Comparison of ENCODE assay signal across 30 mouse cellular contexts in the genomic region with DNA sequence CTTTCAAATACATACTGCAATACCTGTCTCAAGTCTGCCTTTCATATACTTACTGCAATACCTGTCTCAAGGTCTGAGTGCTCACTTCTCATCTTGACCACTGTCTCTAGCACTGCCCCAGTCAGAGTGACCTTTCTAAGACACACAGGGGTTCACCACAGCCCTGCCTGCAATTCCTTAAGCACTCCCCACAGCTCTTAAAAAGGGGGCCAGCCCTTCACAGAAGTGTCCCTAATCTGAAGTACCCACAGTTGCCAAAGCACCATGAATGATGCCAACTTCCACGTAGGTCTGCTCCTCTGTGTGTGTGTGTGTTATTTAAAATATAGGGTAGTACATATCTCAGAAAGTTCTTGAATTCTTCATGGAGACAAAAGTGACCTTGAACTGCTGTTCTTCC. TPM values are rescaled to one million over a fixed set of nuclear protein-coding genes. Genes with fewer than 3 reads are reported as not detected.
"Had no signal": no experiment of that assay in that cellular context is flagged by ENCODE, and none has a peak within 500 bp of the region (broad histone marks: within the 10 kb centered on the region; RNA-seq: fewer than 3 reads in every experiment).

No protein-coding gene starts in this region.

- H3K4me3 ChIP-seq: gastrocnemius, adult 2 months; heart, embryonic 10.5 days; heart, embryonic 12.5 days; hindbrain, embryonic 10.5 days; hindbrain, embryonic 12.5 days; intestine, embryonic 15.5 days; layer of hippocampus, adult 2 months; left cerebral cortex, adult 2 months; limb, embryonic 13.5 days; limb, embryonic 15.5 days had no signal

- H3K9ac ChIP-seq: heart, embryonic 12.5 days; hindbrain, embryonic 12.5 days; hindbrain, embryonic 14.5 days; intestine, embryonic 15.5 days; limb, embryonic 13.5 days; limb, embryonic 15.5 days had no signal

- H3K4me1 ChIP-seq: hindbrain, embryonic 10.5 days; hindbrain, embryonic 12.5 days; intestine, embryonic 15.5 days; limb, embryonic 13.5 days; limb, embryonic 15.5 days had no signal

- H3K27me3 ChIP-seq: heart, embryonic 12.5 days; hindbrain, embryonic 12.5 days; intestine, embryonic 15.5 days; limb, embryonic 13.5 days; limb, embryonic 15.5 days had no signal

- ATAC-seq: hindbrain, embryonic 16.5 days; inflammation-experienced regulatory T-cells, adult 6 months; intestine, embryonic 15.5 days; intestine, postnatal 0 days had no signal

- H3K4me2 ChIP-seq: heart, embryonic 12.5 days; hindbrain, embryonic 12.5 days; hindbrain, embryonic 14.5 days; intestine, embryonic 15.5 days; limb, embryonic 13.5 days; limb, embryonic 15.5 days had no signal

- H3K9me3 ChIP-seq: heart, embryonic 10.5 days; heart, embryonic 12.5 days; hindbrain, embryonic 10.5 days; hindbrain, embryonic 12.5 days; intestine, embryonic 15.5 days; limb, embryonic 13.5 days; limb, embryonic 15.5 days had no signal

- DNase-seq: gastrocnemius, adult 2 months; gastrocnemius, postnatal 10 days; gastrocnemius, postnatal 25 days; heart, adult 18-20 months; heart, postnatal 10 days; heart, postnatal 4 days; kidney, adult 18-20 months; kidney, adult 8-10 months; kidney, postnatal 10 days; kidney, postnatal 25 days; kidney, postnatal 4 days; left cerebral cortex, postnatal 4 days had no signal

- H3K27ac ChIP-seq: gastrocnemius, adult 2 months; heart, embryonic 10.5 days; hindbrain, embryonic 10.5 days; hindbrain, embryonic 12.5 days; hindbrain, embryonic 14.5 days; intestine, embryonic 15.5 days; layer of hippocampus, adult 2 months; left cerebral cortex, adult 2 months; limb, embryonic 13.5 days; limb, embryonic 15.5 days had no signal

RNA-seq across cellular contexts. Expression of a gene that starts 11.8 kb away (rescaled TPM):
- total RNA-seq: gastrocnemius, adult 2 months; gastrocnemius, postnatal 25 days; granulocyte monocyte progenitor cell, adult 5-6 weeks; heart, adult 18-20 months; heart, postnatal 25 days; layer of hippocampus, postnatal 10 days; layer of hippocampus, postnatal 25 days had no signal
- polyA plus RNA-seq: heart, embryonic 14.5 days; hindbrain, embryonic 14.5 days; inflammation-experienced regulatory T-cells, adult 6 months had no signal

RNA-seq across cellular contexts. Expression of a gene that starts 28.6 kb away (rescaled TPM):
- total RNA-seq: granulocyte monocyte progenitor cell, adult 5-6 weeks had no signal
